Mouse (Mus musculus) frontal cortex, postnatal 14 days (tissue): Measurements from ENCODE around the gene Fam196b.

Source experiments
- DNase-seq, 2 experiments: peaks; one replicate each; pipeline ENCODE4 v3.0.0; 2022; ENCODE audit warnings: low spot score in 2 of 2

Fam196b gene

DNA sequence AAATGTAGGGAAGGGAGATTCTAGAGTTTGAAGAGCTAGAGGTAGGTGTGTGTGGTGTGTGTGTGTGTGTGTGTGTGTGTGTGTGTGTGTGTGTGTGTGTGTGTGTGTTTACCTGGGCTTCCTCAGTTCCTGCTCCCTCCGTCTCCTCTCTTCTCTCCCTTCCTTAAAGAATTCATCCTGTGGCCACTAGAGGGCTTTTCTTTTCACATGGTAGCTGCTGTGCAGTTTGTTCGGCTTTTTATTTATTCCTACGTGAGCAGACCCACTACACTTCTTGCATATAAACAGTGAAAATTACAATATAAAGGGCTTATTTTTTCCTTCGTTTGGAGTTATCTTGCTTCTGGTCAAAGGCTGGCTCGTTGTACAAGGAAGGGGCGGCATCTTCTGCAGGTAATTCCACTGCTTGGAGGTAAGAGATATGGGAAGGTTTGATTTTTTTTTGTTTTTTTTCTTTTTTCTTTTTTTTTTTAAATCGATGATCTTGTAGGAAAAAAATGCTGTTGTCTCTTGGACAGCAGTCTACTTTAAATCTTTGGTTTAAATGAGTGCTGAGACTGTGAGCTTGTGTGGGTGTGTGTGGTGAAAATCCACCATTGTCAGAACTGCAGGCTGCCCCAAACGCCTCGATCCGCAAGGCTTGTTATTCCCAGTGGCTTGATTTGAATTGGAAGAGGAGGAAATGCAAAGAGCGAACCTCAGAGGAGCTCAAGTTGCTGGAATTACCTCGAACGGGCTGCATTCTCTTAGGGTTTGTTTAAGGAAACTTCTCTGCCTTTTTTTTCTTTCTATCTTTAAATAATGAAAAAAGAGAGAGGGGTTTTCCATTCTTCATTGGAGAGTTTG, at the start of gene Fam196b:
TSS of gene Fam196b (plus strand) at position 289 of the 846 bp plus-strand sequence.
- peak in 1 of 2 experiments; percentile 22 for DNase-seq

DNA sequence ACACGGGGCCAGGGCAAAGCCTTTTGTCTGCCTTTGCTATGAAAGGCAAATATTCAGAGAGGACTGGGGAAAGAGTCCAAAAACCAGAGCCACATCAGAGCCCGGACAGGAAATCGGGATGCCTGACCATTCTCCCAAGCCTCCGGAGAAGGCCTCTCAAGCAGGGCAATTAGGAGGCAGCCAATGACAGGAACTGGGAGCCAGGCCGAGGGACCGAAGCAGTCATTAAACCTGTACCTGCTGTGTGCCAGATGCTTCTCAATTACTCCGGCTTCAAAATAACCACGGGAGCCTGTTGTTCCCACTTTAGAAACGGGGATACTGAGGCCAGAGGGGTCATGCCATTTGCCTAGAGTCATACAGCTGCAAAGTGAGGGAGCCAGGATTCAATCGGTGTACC, 42.6 kb upstream of the Fam196b start:
- DNase-seq, result peak in 1 of 2 experiments; percentile 12

DNA sequence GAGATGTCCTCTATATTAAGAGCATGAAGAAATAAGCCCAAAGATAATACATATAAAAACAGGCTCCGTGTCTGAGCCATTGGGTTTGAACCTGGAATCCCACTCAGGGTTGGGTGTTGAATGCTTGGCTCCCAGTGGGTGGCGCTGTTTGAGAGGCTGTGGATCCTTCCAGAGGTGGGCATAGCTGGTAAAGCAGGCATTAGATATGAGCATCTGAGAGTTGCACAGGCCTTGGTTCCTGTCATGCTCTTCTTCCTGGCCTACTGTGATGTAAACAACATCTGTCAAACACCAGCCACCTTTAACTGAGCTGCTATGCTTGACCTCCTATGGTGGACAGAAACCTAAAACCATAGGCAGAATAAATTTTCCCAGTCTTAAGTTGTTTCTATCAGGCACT, 38.7 kb upstream of the Fam196b start:
- DNase-seq, result peak in 1 of 2 experiments; percentile 9

DNA sequence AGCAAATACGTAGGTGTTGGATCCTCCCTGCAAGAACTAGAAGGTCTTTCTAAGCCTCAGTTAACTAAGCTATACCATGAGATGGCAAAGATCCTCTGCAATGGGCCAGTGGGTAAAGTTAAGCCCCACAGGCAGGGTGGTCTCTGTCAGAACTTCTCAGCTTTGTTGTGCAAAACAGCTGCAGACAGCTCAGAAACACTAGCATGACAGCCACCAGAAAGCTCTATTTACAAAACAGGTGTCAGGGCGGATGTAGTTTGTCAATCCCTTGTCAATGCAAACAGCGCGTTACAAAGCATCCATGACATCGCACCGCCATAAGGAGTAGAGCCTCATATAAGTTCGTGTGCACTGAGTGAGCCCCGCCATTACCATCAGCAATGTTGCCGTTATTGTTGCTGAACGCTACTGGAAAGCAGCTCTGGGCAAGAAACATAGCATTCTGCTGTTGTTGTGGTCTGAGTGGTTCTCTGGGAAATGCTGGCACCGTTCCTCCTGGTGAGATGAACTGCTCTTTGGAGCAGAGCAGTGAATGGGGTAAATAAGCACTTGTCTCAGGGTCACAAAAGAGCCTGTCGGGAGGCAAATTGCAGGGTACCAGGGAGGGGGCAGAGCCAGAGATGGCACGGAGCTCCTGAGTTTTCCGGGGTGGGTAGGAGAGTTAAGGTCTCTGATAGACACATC, 38.1 kb upstream of the Fam196b start:
- DNase-seq, result peak; percentile 11 to 17

DNA sequence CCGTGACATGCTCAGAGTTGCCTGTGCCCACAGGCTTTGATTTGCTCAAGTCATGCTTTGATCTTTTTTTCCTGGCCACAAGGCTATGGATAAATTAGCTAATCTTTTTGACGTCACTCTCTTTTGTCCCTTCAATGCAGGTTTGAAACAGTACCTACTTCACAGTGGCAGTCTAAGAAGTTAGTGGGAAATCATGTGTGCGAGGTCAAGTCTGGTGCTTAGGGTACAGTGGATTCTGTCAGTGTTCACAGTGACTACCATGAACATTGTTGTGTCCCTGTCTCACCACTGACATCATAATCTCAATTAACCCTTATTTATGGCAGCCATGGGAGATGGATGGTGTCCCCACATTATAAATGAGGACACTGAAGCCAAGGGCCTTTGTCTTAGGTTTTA, 37.6 kb upstream of the Fam196b start:
- no peak for DNase-seq

DNA sequence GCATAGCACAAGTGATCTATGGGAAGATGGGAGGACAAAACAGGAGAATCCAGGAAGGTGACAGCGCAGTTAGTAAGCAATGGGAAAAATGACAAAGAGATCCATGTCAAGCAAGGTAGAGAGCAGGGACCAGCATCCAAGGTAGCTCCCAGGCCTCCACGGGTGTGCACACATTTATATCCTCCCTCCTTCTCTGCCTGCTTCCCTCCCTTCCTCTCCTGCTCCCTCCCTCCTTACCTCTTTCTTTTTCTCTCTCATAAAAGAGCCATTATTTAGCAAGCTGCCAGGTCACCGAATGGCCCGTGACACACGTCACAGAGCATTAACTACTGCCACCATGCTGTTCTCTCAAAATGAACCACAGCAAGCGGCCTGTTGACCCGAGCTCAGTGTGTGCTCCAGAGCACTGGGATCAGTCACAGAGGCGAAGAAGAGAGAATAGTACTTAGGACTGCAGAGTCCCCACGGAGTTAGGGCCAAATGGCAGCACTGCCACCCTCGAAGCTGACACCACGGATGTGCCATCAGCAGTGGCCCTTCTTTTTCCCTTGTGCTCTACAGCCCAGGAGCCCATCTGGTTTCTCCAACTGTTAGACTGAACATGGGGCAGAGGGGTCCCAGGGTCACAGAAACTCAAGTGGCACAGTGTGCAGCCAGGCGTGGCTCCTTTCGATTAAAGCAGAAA, 30.4 kb upstream of the Fam196b start:
- no peak for DNase-seq

DNA sequence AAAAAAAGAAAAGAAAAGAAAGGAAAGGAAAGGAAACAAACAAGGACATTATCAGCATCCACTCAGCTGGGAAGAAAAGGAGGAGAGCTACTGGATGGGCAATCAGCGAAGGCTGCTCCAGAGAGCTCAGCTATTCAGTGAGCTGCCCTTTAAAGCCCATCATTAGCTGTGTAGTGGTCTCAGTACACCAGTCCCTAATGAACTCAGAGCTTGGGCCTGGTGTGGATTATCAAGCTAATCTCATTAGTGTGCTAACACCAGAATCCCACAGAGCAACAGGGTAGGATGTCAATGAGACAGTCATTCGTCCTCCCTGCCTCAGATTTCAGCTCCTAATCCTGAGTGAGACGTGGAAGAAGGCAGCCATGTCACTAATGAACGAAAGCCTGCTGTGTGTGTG, 24.4 kb upstream of the Fam196b start:
- no peak for DNase-seq

DNA sequence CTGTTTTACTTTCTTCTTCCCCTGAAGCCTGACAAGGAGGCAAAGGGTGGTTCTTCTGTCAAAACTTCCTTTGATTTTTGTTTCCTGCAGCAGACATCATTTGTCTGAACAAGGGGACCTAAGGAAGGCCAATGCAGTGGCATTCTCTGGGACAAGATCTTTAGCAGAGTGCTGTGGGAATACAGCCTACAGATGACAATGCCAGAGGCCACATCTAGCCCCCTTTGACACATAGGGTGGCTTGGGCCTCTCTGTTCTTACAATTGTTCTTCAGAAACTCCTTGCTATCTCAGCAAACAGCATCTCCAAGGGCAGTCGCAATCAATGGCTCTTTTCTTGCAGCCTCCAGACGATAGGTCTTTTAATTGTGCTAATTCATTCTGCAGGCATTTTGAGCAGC, 23.9 kb upstream of the Fam196b start:
- DNase-seq, result no peak

DNA sequence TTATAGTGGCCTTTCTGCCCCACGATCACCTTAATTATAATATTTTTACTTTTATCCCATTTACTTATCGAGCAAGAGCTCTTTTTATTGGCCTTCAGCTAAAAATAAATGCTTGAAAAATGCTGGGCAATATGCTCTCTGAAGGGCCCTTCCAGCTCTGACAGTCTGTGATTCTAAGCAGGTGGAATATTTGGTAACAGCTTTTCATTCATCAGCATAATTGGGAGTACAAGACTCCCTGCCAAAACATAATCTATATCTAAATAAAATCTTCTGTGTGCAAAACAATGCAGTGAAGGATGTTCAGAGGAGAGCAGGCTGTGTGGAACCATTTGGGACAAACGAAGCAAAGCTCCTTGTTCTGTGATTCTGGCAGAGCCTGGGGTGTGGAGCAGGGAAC, 23.3 kb upstream of the Fam196b start:
- DNase-seq, result no peak

DNA sequence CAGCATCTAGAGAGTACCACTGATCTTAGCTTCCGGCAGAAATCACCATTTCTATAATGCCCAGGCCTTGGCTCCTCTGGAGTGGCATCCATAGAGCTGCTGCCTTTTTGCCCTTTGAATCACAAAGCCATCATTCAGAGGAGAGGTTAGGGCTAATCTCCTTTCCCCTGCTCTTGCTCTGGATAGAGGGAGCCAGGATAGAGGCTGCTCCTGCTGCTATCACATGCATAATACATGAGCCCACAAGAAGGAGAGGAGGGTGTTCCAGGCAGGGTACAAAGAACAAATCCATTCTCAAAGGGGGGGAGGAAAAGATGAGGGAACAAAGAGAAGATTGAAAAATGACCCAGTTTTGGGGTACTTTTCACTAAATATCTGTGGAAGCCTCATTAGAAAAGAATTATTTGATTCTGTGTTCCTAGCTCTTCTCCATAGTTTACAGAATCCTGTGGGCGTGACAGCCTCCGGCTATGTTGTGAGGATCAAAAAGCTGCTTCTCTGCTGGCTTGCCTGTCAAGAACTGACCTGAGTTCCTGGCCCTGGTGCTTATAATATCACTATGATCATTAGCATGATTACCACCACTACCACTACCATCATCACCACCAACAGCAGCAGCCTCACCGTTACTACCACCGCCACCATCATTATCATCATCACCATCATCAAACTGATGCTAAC, 16.8 kb upstream of the Fam196b start:
- DNase-seq, result no peak

DNA sequence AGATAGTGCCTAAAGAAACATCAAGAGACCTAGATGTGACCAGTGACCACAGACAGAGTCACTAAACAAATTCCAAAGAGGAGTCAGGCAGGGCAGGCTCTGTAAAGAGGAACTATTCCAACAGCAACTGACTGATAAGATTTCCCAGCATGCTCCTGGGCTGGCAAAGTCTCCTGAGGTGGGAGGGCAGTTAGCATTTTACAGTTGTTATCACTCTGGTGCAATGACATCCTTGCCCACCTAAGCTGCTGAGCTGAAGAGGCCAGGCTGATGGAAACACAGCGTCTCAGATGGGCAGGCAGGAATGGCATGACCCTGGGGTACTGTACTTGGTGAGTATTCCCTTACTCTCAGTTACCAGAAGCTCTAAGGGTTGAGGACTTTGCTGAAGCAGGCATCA, 15.1 kb upstream of the Fam196b start:
- DNase-seq, result no peak

DNA sequence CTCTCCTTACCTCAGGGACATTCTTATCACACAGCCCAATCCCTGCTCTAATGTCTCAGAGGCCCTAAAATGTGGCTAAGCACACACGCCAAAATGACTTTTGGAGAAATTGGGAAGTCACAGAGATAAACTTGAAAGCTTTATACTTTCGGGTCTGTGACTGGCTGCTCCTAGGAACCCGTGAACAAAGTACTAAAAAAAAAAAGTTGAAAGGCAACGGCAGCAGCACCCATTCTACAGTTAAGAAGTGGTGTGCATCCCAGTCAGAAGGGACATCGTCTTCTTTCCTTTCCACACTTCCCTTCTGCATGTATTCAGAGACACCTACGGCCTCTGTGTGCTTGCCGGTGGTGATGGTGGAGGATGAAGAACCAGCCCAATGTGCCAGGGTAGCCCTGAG, 14.6 kb upstream of the Fam196b start:
- no peak for DNase-seq

DNA sequence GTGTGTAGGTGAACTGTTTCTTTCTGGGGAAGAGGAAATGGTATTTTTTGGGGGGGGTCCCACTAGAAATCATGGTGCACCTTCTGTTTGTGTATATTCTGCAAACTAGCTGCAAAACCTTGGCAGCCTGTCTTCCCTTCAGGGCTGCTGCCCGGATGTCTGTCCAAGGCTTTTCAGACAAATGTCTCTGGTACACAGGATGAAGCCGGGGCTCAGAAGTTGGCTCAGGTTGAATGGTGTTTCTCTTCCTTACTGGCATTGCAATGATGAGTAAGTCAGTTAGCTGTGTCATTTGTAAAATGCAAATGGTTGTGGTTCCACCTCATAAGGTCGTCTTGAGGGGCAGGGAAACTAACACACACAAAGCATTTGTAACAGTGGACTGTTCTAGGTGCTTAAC, 8.4 kb upstream of the Fam196b start:
- no peak for DNase-seq

DNA sequence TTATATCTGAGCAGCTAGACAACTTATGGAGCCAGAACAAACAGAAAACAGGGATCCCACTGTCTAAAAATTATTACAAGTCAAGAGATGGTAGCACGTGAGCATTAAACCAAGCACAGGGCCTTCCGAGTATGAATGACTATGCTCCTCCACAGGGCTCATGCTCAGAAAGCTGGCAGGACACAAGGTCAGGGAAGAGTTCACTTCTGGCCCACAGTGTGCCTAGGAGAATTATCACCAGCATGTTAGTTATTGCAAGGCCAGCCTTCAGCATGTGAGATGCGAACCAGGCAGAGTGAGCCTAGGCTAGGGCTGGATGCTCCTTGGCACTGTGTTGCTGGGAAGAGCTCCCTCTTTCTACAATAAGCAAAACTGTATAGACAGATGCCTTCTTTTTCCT, 5.9 kb upstream of the Fam196b start:
- DNase-seq, result no peak

DNA sequence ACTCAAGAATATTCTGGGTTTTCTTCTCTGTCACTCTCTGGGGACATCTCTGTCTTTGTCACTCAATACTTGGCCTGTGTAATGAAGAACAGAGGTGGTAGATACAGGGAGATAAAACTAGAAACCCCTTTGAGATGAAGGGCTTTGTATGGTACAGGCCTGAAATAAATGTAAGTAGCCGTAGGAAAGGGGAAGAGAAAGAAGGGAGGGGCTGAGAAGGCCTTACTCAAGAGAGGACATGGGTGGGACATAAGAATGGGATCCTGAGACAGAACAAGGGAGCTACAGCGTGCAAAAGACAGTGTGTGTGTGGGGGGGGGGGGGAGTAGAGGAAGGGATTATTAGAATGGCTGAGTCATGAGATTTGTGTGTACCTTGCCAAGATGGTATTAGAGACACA, 5.3 kb upstream of the Fam196b start:
- no peak for DNase-seq

DNA sequence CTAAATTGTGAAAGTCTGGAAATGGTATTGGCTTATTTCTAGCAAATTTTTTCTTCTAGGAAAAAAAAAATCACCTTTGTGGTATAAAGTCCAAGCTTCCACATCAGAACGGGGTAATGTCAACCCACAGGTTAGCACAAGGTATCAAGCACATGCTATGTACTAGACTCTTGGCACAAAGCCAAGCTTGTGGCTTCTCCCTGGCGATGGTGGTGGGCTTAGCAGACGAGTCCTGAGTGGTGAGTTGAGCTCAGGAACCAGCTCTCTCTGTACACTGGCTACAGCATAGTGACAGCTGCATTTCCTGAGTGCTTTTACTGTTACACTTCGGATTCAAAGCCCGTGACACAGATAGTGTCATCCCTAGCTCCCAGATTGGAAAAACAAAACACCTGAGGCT, 2.9 kb upstream of the Fam196b start:
- no peak for DNase-seq

DNA sequence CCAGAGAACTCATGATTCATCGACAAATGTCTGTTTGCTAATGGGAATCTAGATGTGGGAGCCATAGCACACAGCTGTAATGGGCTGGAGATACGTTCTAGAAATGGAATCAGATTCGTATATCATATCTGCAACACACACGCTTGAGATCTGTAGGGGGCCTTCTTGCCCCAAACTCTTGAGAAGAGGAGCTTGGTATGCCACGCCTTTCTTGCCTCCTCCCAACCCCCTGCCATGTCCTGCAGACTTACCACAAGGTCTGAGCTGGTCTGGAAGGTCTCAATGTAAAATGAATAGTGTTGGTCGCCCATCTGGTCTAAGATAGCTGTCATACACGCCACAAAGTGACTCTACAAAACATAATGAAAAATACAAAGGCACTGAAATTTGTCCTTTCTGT, 2.4 kb upstream of the Fam196b start:
- no peak for DNase-seq

DNA sequence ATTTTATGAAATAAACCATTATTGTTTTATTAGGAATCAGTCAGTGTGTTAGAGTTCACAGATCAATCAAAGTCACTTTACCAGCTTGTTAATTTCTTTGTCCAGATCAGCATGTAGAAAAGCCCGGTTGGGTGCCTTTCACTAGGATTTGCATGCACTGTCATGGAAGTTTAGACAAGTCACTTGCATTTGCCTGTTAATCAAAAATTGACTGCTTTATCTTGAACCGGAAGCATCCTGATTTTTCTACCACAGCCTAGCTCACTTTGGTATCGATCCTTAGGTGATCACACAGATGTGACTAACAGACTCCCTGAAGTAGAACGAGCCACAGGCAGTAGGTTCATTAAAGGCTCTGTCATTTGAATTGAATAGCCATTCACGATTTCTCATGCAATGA, 761 bp downstream of the Fam196b start:
- DNase-seq, result no peak

DNA sequence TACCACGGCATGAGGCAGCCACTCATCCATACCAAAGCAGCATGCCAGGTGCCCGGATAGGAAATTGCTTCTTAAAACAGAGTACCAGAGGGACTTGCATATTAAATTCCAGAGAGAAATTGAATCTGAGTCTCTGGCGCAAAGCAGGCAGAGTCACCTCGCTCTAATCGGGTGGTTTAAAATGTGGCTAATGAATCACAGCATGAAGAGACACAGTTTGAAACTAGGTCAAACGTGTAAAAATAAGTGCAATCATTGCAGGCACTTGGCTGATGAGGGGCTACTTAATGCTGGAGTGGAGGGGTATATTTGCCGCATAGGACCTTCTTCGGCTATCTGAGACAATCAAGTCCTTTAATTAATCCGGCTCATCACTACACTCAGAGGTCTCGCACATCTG, 1.6 kb downstream of the Fam196b start:
- DNase-seq, result no peak

DNA sequence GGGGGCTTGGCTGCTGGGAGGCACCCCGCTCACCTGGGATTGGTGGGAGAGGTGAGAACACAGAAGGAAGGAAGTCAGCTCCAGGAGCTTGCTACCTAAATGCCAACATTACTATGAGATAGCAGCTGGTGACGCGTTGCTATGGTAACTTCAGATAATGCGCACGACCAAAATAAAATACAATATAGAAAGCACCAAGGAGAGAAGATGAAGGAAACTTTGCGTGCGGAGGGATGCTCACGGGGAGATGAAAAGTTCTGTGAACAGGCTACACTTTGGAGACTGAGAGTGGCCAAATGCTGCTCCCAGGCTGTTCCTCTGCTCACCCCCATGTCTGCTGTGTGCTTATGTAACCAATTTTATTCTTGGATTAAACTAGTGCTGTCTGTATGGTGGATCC, 2.4 kb downstream of the Fam196b start:
- DNase-seq, result peak in 1 of 2 experiments; percentile 9

DNA sequence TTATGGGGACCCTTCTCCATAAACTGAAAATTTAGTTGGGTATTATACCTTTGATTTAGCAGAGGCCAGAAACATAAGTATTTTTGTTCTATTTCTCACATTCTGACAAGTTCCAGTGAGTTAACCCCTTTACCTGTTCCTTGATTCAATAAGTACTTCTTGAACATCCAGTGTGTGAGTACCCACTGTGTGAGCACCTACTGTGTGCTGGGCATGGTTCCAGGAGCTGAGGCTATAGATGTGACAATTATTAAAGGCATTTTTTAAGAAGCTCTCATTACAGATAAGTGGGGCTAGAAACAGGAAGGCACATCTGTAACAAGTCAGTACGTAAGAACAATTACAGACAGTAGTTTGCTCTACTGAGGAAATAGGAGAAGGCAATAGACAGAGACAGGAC, 4.7 kb downstream of the Fam196b start:
- no peak for DNase-seq

DNA sequence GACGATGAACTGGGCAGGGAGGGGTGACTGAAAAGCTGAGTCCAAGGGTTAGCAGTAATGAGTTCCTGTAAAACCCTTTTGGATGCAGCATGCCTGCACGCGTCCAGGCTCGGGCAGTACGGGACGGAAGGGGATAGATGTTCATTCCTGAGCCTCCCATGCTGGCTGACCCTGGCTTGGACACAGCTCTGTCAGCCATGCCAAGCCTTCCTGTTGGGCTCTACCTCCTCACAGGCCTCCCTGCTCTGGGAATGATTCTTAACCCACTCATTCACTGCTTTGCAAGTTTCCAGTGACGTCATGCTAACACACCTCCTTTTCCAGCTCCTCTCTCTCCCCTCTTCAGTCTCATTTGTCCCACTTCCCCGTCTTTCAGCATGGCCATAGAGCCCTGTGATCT, 9.0 kb downstream of the Fam196b start:
- no peak for DNase-seq
